Mouse (Mus musculus) midbrain, postnatal 0 days (tissue): ENCODE results near the gene Jagn1. TPM values are rescaled to one million over a fixed set of nuclear protein-coding genes. Genes with fewer than 3 reads are reported as not detected.

Experiments used
- ATAC-seq: fragments of 200-750 bp; cut with Nextera tagmentation; 2 replicates; pipeline ENCODE4 v1.8.0; 2017; ENCODE audit warnings: moderate number of reproducible peaks, mild to moderate bottlenecking, moderate TSS enrichment, moderate library complexity; ENCODE audit not compliant: low FRiP score
- DNase-seq: peaks from one replicate; pipeline ENCODE4 v3.0.0-alpha.2; 2015; ENCODE audit warnings: low spot score
- H3K27ac ChIP-seq: fragments of 300-500 bp; sonication (generic); 2 replicates; pipeline ENCODE4 v1.5.1; 2014; ENCODE audit warnings: low read depth, mild to moderate bottlenecking, low read length, mixed read lengths
- H3K27me3 ChIP-seq: fragments of 300-500 bp; sonication (generic); 2 replicates; pipeline ENCODE4 v1.6.1; 2014; ENCODE audit warnings: low read length, control low read depth, mixed read lengths; ENCODE audit not compliant: insufficient read depth
- H3K36me3 ChIP-seq: fragments of 300-500 bp; sonication (generic); 2 replicates; pipeline ENCODE4 v1.6.1; 2014; ENCODE audit warnings: low read length, control low read depth, mixed read lengths; ENCODE audit not compliant: insufficient read depth
- H3K4me1 ChIP-seq: fragments of 300-500 bp; sonication (generic); 2 replicates; pipeline ENCODE4 v1.6.1; 2014; ENCODE audit warnings: mild to moderate bottlenecking, control low read depth, antibody characterized with exemption, low read length, mixed read lengths; ENCODE audit not compliant: insufficient read depth
- H3K4me2 ChIP-seq: fragments of 300-500 bp; sonication (generic); 2 replicates; pipeline ENCODE4 v1.6.1; 2014; ENCODE audit warnings: low read depth, mild to moderate bottlenecking, low read length, mixed read lengths; ENCODE audit not compliant: poor library complexity, severe bottlenecking
- H3K4me3 ChIP-seq: fragments of 300-500 bp; sonication (generic); 2 replicates; pipeline ENCODE4 v1.5.1; 2014; ENCODE audit warnings: low read depth, mild to moderate bottlenecking, low read length, moderate library complexity
- H3K9ac ChIP-seq: fragments of 300-500 bp; sonication (generic); replicated peaks from 2 replicates; pipeline ENCODE4 v1.6.1; 2014; ENCODE audit warnings: mild to moderate bottlenecking, low read length, moderate library complexity, mixed read lengths; ENCODE audit not compliant: poor library complexity, severe bottlenecking
- H3K9me3 ChIP-seq: fragments of 300-500 bp; sonication (generic); 2 replicates; pipeline ENCODE4 v1.6.1; 2016; ENCODE audit warnings: low read length, control low read depth
- CTCF ChIP-seq: IDR thresholded peaks from 2 replicates; pipeline ENCODE4 v1.5.1; 2016; ENCODE audit warnings: antibody characterized with exemption, mild to moderate bottlenecking
- WGBS: fragments of 180-500 bp; shearing (Covaris S2); extraction: QIAGEN DNeasy Blood & Tissue Kit; methylation state at CpG from one replicate; pipeline ENCODE4 v1.1.7; 2014; 5-methylcytosine and 5-hydroxymethylcytosine counted together
- polyA plus RNA-seq: library from polyadenylated mRNA; unstranded; fragments of >200 nt; fragmentation: Nextera tagmentation; extraction: Ambion mirVana; gene quantifications from 2 replicates; pipeline ENCODE4 v1.2.1, GENCODE M21; 2015
- total RNA-seq: library from RNA; depleted of rRNA; stranded (reverse); fragments of >200 nt; gene quantifications from 2 replicates; pipeline ENCODE4 v1.2.3, GENCODE M21; 2014

Gene Jagn1
- total and polyA plus RNA-seq, 2 experiments from 2014 or later, result 43.6 to 80.4 TPM

GRCm38 (mm10) chr6:113404649-113405448, 37.5 kb upstream of the Jagn1 start:
- DNase-seq (no peak), ATAC-seq (no peak; the same call in 1 of the 2 replicates)
- Histone ChIP-seq H3K9me3 (no peaks in the 10 kb centered on the region), H3K4me3 (no peak overlapping the region), H3K36me3 (peaks cover 15% of the 10 kb centered on the region), H3K9ac (no peak overlapping the region), H3K4me2 (no peak overlapping the region), H3K4me1 (no peaks in the 10 kb centered on the region), H3K27me3 (no peaks in the 10 kb centered on the region), H3K27ac (no peak overlapping the region)
- WGBS, result 78% methylated on average over 12 of the region's 12 CpGs
- TF ChIP-seq CTCF, result no peak

GRCm38 (mm10) chr6:113405483-113405882, 36.9 kb upstream of the Jagn1 start:
- ATAC-seq, result no peak
- DNase-seq, result no peak
- WGBS, result 90% methylated on average over 6 of the region's 6 CpGs
- Histone ChIP-seq H3K4me3 (no peak overlapping the region), H3K4me1 (no peaks in the 10 kb centered on the region), H3K27ac (no peak overlapping the region), H3K27me3 (no peaks in the 10 kb centered on the region), H3K36me3 (peaks cover 15% of the 10 kb centered on the region), H3K9me3 (no peaks in the 10 kb centered on the region), H3K4me2 (no peak overlapping the region), H3K9ac (no peak overlapping the region)
- TF ChIP-seq CTCF, result no peak

GRCm38 (mm10) chr6:113406683-113407082, 35.7 kb upstream of the Jagn1 start:
- H3K9me3 ChIP-seq, result no peaks in the 10 kb centered on the region
- H3K36me3 ChIP-seq, result peaks cover 9% of the 10 kb centered on the region
- ATAC-seq (no peak), DNase-seq (no peak)
- H3K27ac ChIP-seq, result no peak overlapping the region
- 77% methylated on average over 9 of the region's 9 CpGs for WGBS
- no peak overlapping the region for H3K4me3 ChIP-seq
- TF ChIP-seq CTCF, result peak; percentile 45
- H3K4me1 ChIP-seq, result no peaks in the 10 kb centered on the region
- no peaks in the 10 kb centered on the region for H3K27me3 ChIP-seq
- H3K4me2 ChIP-seq, result no peak overlapping the region
- H3K9ac ChIP-seq, result no peak overlapping the region

- WGBS, result 87% methylated on average over 1 of the region's 1 CpGs
Observed at GRCm38 (mm10) chr6:113410001-113410400, 32.4 kb upstream of the Jagn1 start.

GRCm38 (mm10) chr6:113416416-113416815, 26.0 kb upstream of the Jagn1 start:
- no peak overlapping the region for H3K9ac ChIP-seq
- H3K4me1 ChIP-seq, result peaks cover 11% of the 10 kb centered on the region
- WGBS, result 86% methylated on average over 5 of the region's 5 CpGs
- TF ChIP-seq CTCF, result no peak
- ATAC-seq (no peak), DNase-seq (no peak)
- H3K36me3 ChIP-seq, result peaks cover 17% of the 10 kb centered on the region
- H3K4me3 ChIP-seq, result no peak overlapping the region
- H3K4me2 ChIP-seq, result no peak overlapping the region
- no peaks in the 10 kb centered on the region for H3K9me3 ChIP-seq
- H3K27me3 ChIP-seq, result no peaks in the 10 kb centered on the region
- no peak overlapping the region for H3K27ac ChIP-seq

More at GRCm38 (mm10) chr6:113410001-113410400, 32.4 kb upstream of the Jagn1 start:
- Histone ChIP-seq H3K36me3 (peaks cover 19% of the 10 kb centered on the region), H3K27me3 (no peaks in the 10 kb centered on the region), H3K4me1 (no peaks in the 10 kb centered on the region), H3K27ac (no peak overlapping the region), H3K4me2 (no peak overlapping the region), H3K9me3 (no peaks in the 10 kb centered on the region), H3K9ac (no peak overlapping the region), H3K4me3 (no peak overlapping the region)
- TF ChIP-seq CTCF, result no peak
- no peak for ATAC-seq
- no peak for DNase-seq

- peak overlapping the region; percentile 49 for H3K4me3 ChIP-seq
- H3K9me3 ChIP-seq, result no peaks in the 10 kb centered on the region
- H3K9ac ChIP-seq, result peak overlapping the region; percentile 70
- H3K4me1 ChIP-seq, result peaks cover 11% of the 10 kb centered on the region
- no peaks in the 10 kb centered on the region for H3K27me3 ChIP-seq
- peak; percentile 68 for ATAC-seq
- H3K4me2 ChIP-seq, result peak overlapping the region; percentile 97
- DNase-seq, result no peak
- WGBS, result 15% methylated on average over 16 of the region's 16 CpGs
- H3K36me3 ChIP-seq, result peaks cover 13% of the 10 kb centered on the region
- TF ChIP-seq CTCF, result no peak
- peak overlapping the region; percentile 49 for H3K27ac ChIP-seq
Observed at GRCm38 (mm10) chr6:113418441-113419198, 23.7 kb upstream of the Jagn1 start.
